Mouse (Mus musculus) erythroblast, embryonic 14.5 days (primary cell): ENCODE data around the gene Insl5. TPM values are rescaled to one million over a fixed set of nuclear protein-coding genes. Genes with fewer than 3 reads are reported as not detected.

Experiments used
- H3K27me3 ChIP-seq: 2 replicates; pipeline ENCODE4 v1.6.1; 2012; ENCODE audit warnings: inconsistent platforms; ENCODE audit not compliant: control insufficient read depth
- H3K36me3 ChIP-seq: 2 replicates; pipeline ENCODE4 v1.6.1; 2012; ENCODE audit warnings: mild to moderate bottlenecking, inconsistent platforms; ENCODE audit not compliant: control insufficient read depth
- H3K4me1 ChIP-seq: 2 replicates; pipeline ENCODE4 v1.6.1; 2012; ENCODE audit warnings: inconsistent platforms; ENCODE audit not compliant: control insufficient read depth
- H3K4me3 ChIP-seq: replicated peaks from 2 replicates; pipeline ENCODE3; 2012; ENCODE audit warnings: moderate library complexity, mild to moderate bottlenecking, inconsistent platforms
- H3K9me3 ChIP-seq: 2 replicates; pipeline ENCODE4 v1.6.1; 2012; ENCODE audit warnings: low read length, inconsistent platforms, mixed read lengths; ENCODE audit not compliant: control insufficient read depth
- GATA1 ChIP-seq: IDR thresholded peaks from 2 replicates; pipeline ENCODE4 v1.6.1; 2012; ENCODE audit warnings: low read length, inconsistent platforms, mixed read lengths
- TAL1 ChIP-seq: IDR thresholded peaks from 3 replicates; pipeline ENCODE4 v1.6.1; 2012; ENCODE audit warnings: low read length, inconsistent platforms, mixed read lengths
- polyA plus RNA-seq: library from polyadenylated mRNA; stranded (reverse); fragments of >175 nt; gene quantifications from 2 replicates; pipeline ENCODE4 v1.2.3, GENCODE M21; 2012

The Insl5 gene
- polyA plus RNA-seq, 1 experiment = not detected

- no peaks in the 10 kb centered on the region for H3K9me3 ChIP-seq
- H3K4me3 ChIP-seq = no peak overlapping the region
- no peaks in the 10 kb centered on the region for H3K36me3 ChIP-seq
- no peaks in the 10 kb centered on the region for H3K27me3 ChIP-seq
- no peaks in the 10 kb centered on the region for H3K4me1 ChIP-seq
- no peak for TF ChIP-seq GATA1
- TF ChIP-seq TAL1 = no peak
Measured at GRCm38 (mm10) chr4:102986917-102987316, 39.7 kb downstream of the Insl5 start.

- H3K27me3 ChIP-seq = no peaks in the 10 kb centered on the region
- TF ChIP-seq TAL1 = no peak
- no peak for TF ChIP-seq GATA1
- H3K4me3 ChIP-seq = no peak overlapping the region
- no peaks in the 10 kb centered on the region for H3K36me3 ChIP-seq
- no peaks in the 10 kb centered on the region for H3K9me3 ChIP-seq
- H3K4me1 ChIP-seq = no peaks in the 10 kb centered on the region
Measured at GRCm38 (mm10) chr4:102986173-102986572, 40.5 kb downstream of the Insl5 start.

GRCm38 (mm10) chr4:102981709-102982108 is 44.9 kb downstream of the Insl5 start:
- no peaks in the 10 kb centered on the region for H3K9me3 ChIP-seq
- no peak for TF ChIP-seq TAL1
- H3K36me3 ChIP-seq = no peaks in the 10 kb centered on the region
- no peak overlapping the region for H3K4me3 ChIP-seq
- no peaks in the 10 kb centered on the region for H3K4me1 ChIP-seq
- H3K27me3 ChIP-seq = peaks cover 30% of the 10 kb centered on the region

GRCm38 (mm10) chr4:102979385-102979784 is 47.3 kb downstream of the Insl5 start:
- Histone ChIP-seq H3K4me3 (no peak overlapping the region), H3K27me3 (peaks cover 32% of the 10 kb centered on the region), H3K9me3 (no peaks in the 10 kb centered on the region), H3K36me3 (no peaks in the 10 kb centered on the region), H3K4me1 (no peaks in the 10 kb centered on the region)
- TF ChIP-seq GATA1 = no peak
- no peak for TF ChIP-seq TAL1

GRCm38 (mm10) chr4:102978440-102978839 is 48.2 kb downstream of the Insl5 start, which contains the start of gene Tctex1d1:
Gene Tctex1d1 (plus strand): TSS chr4:102978606.
- Histone ChIP-seq H3K9me3 (no peaks in the 10 kb centered on the region), H3K4me1 (no peaks in the 10 kb centered on the region), H3K27me3 (peaks cover 32% of the 10 kb centered on the region), H3K4me3 (no peak within 1 kb of the TSS), H3K36me3 (no peaks in the 10 kb centered on the region)
- TF ChIP-seq GATA1 (no peak), TAL1 (no peak)

GRCm38 (mm10) chr4:102977778-102978321 is 48.8 kb downstream of the Insl5 start:
- Histone ChIP-seq H3K9me3 (no peaks in the 10 kb centered on the region), H3K27me3 (peaks cover 32% of the 10 kb centered on the region), H3K4me3 (no peak overlapping the region), H3K36me3 (no peaks in the 10 kb centered on the region), H3K4me1 (no peaks in the 10 kb centered on the region)
- TF ChIP-seq GATA1 = no peak
- no peak for TF ChIP-seq TAL1

- H3K36me3 ChIP-seq = no peaks in the 10 kb centered on the region
- H3K9me3 ChIP-seq = no peaks in the 10 kb centered on the region
- H3K27me3 ChIP-seq = peaks cover 32% of the 10 kb centered on the region
- H3K4me3 ChIP-seq = no peak overlapping the region
- no peaks in the 10 kb centered on the region for H3K4me1 ChIP-seq
- no peak for TF ChIP-seq GATA1
- no peak for TF ChIP-seq TAL1
Measured at GRCm38 (mm10) chr4:102976290-102977275, 50.1 kb downstream of the Insl5 start.

GRCm38 (mm10) chr4:102974172-102974571 is 52.5 kb downstream of the Insl5 start:
- Histone ChIP-seq H3K9me3 (no peaks in the 10 kb centered on the region), H3K4me1 (no peaks in the 10 kb centered on the region), H3K4me3 (no peak overlapping the region), H3K27me3 (peaks cover 23% of the 10 kb centered on the region), H3K36me3 (no peaks in the 10 kb centered on the region)
- TF ChIP-seq TAL1 = no peak
- no peak for TF ChIP-seq GATA1

- peaks cover 6% of the 10 kb centered on the region for H3K27me3 ChIP-seq
- no peaks in the 10 kb centered on the region for H3K9me3 ChIP-seq
Measured at GRCm38 (mm10) chr4:102972071-102972470, 54.6 kb downstream of the Insl5 start.

More at GRCm38 (mm10) chr4:102972071-102972470, 54.6 kb downstream of the Insl5 start:
- no peak overlapping the region for H3K4me3 ChIP-seq
- no peaks in the 10 kb centered on the region for H3K4me1 ChIP-seq
- TF ChIP-seq TAL1 = no peak
- TF ChIP-seq GATA1 = no peak
- H3K36me3 ChIP-seq = no peaks in the 10 kb centered on the region
